Mouse (Mus musculus) layer of hippocampus, postnatal 14 days (tissue): ENCODE data around the gene Fam78b. TPM values are rescaled to one million over a fixed set of nuclear protein-coding genes. Genes with fewer than 3 reads are reported as not detected.

Experiments
- DNase-seq, 2 experiments: peaks; one replicate each; pipeline ENCODE4 v3.0.0; 2021 to 2022; ENCODE audit warnings: low spot score in 2 of 2, mixed read lengths in 1 of 2
- long read RNA-seq, 2 experiments: library from polyadenylated mRNA; stranded (forward); transcript quantifications; one replicate each; pipeline ENCODE4 v2.0.0; 2021
- total RNA-seq, 2 experiments: library from RNA; stranded (reverse); gene quantifications; 2 replicates each; pipeline ENCODE4 v1.2.3; 2021

Gene Fam78b
- total RNA-seq: 10 to 100 TPM; 29.4 to 30.8 TPM
- long read RNA-seq, experiment 1, full-length matches to known transcripts: 6 of 9 reads
- long read RNA-seq, experiment 1, partial matches to known transcripts: 0 of 9 reads
- long read RNA-seq, experiment 1, other reads (novel, unspliced or antisense): 3 of 9 reads
- long read RNA-seq, experiment 2, full-length matches to known transcripts: 9 of 9 reads
- long read RNA-seq, experiment 2, partial matches to known transcripts: 0 of 9 reads
- long read RNA-seq, experiment 2, other reads (novel, unspliced or antisense): 0 of 9 reads

- peak; percentile 22 to 43 for DNase-seq
These were observed at the start of gene Fam78b for GRCm38 (mm10) chr1:167001174-167001843. Fam78b (plus strand) TSS chr1:167001417.

GRCm38 (mm10) chr1:166964508-166964907 is 36.7 kb upstream of the Fam78b start:
- DNase-seq: no peak

- DNase-seq: no peak
These were observed 32.9 kb upstream of the Fam78b start for GRCm38 (mm10) chr1:166968271-166968670.

GRCm38 (mm10) chr1:166973731-166974130 is 27.5 kb upstream of the Fam78b start:
- DNase-seq: no peak

- no peak for DNase-seq
These were observed 22.6 kb upstream of the Fam78b start for GRCm38 (mm10) chr1:166978611-166979010.

- no peak for DNase-seq
These were observed 7.0 kb upstream of the Fam78b start for GRCm38 (mm10) chr1:166994266-166994665.

GRCm38 (mm10) chr1:166996250-166996649 is 5.0 kb upstream of the Fam78b start:
- no peak for DNase-seq

GRCm38 (mm10) chr1:166996811-166997210 is 4.4 kb upstream of the Fam78b start:
- DNase-seq: no peak

- peak; percentile 64 to 73 for DNase-seq
These were observed 566 bp upstream of the Fam78b start for GRCm38 (mm10) chr1:167000529-167001173.

- no peak for DNase-seq
These were observed 748 bp downstream of the Fam78b start for GRCm38 (mm10) chr1:167001844-167002485.

- peak; percentile 26 to 32 for DNase-seq
These were observed 1.3 kb downstream of the Fam78b start for GRCm38 (mm10) chr1:167002486-167002850.

- DNase-seq: no peak
These were observed 3.4 kb downstream of the Fam78b start for GRCm38 (mm10) chr1:167004621-167005020.

- DNase-seq: no peak
These were observed 6.1 kb downstream of the Fam78b start for GRCm38 (mm10) chr1:167007341-167007740.

- peak in 1 of 2 experiments; percentile 18 for DNase-seq
These were observed 9.0 kb downstream of the Fam78b start for GRCm38 (mm10) chr1:167010190-167010589.

GRCm38 (mm10) chr1:167011301-167011700 is 10.1 kb downstream of the Fam78b start:
- no peak for DNase-seq

- DNase-seq: no peak
These were observed 11.4 kb downstream of the Fam78b start for GRCm38 (mm10) chr1:167012616-167013015.

- DNase-seq: peak; percentile 26 to 35
These were observed 12.1 kb downstream of the Fam78b start for GRCm38 (mm10) chr1:167013234-167013864.

GRCm38 (mm10) chr1:167016269-167016668 is 15.1 kb downstream of the Fam78b start:
- no peak for DNase-seq

GRCm38 (mm10) chr1:167022001-167022424 is 20.8 kb downstream of the Fam78b start:
- DNase-seq: peak in 1 of 2 experiments; percentile 26

- peak in 1 of 2 experiments; percentile 16 for DNase-seq
These were observed 21.4 kb downstream of the Fam78b start for GRCm38 (mm10) chr1:167022541-167023121.

GRCm38 (mm10) chr1:167023794-167024193 is 22.6 kb downstream of the Fam78b start:
- no peak for DNase-seq
